Mouse (Mus musculus) erythroblast, adult 5-6 weeks (primary cell): ENCODE results near the gene Pcnx3. TPM values are rescaled to one million over a fixed set of nuclear protein-coding genes. Genes with fewer than 3 reads are reported as not detected.
A peak's percentile ranks its signal among the peaks of the same experiment; 100 is the strongest.

Experiments
- ATAC-seq: replicated peaks from 2 replicates; pipeline ENCODE4 v1.8.0; 2016; ENCODE audit warnings: moderate number of reproducible peaks, mild to moderate bottlenecking, moderate TSS enrichment, inconsistent platforms; ENCODE audit not compliant: poor library complexity, low FRiP score, severe bottlenecking
- total RNA-seq, 2 experiments: library from RNA; stranded (forward) in 1 of 2; stranded (reverse) in 1 of 2; fragments of 150-400 nt in 1 of 2; fragments of 200-764, 138-1000 nt in 1 of 2; gene quantifications; 2 replicates each; pipeline versions ENCODE4 v1.2.3 to v1.2.4; 2015 to 2017; ENCODE audit warnings: low replicate concordance in 2 of 2

Gene Pcnx3
- total RNA-seq, 2 experiments from 2014 or later = 16.3 to 20.3 TPM

DNA sequence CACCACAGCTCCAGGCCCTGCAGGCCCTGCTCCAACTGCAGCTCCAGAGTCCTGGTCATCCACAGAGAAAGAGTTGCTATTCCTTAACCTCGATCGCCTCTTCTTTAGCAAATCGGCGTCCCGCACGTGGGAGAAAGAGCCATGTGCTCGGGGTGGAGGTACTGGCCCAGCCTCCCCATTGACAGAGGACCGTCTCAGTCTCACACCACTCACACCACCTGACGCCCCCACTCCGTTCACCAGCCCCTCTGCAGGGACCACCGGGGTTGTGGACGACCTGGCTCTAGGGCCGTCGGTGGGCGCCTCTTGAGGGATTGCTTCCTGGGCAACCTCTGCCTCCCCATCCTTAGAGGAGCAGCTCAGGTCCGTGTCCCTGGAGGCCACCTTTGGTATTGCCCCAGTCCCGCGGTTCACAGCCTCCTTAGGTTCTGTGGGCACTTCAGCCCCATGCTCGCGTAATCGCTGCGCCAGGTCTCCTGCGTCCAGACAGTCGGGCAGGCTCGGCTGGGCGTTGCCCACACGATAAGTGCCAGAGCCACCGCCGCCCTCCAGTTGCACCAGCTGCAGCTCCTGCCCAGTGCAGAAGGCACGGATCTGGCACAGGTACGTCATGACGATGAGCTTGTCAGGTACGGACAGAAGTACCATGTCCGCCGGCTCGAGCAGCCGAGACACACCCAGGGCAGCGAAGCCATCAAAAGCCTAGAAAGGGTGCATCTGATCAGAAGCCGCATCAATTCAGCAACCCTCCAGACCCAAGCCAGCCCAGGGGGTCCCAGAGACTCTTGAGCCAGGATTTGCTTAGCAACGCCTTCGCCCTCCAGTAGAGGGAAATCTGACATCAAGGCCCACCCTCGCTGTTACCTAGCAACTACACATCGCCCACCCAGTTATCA is 27.3 kb upstream of the Pcnx3 start:
- ATAC-seq = peak; percentile 80

DNA sequence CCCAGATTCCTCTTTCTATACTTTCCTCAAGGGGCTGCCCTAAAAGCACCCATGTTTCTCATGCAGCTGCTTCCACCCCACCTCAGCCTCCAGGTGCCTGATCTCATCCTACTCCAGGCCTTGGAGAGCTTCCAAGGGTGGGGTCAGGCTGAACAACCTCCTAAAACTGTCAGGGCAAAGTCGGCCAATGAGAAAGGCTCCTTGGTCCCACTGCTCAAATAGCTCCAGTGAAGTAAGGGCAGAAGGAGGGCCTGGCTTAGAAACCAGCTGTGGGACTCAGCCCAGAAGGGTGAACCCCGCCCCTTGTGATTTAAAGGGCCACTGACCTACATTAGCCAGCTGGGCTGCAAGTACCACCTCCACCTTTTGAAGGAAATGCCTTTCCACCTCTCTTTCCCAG is 25.0 kb upstream of the Pcnx3 start:
- ATAC-seq = peak; percentile 68

DNA sequence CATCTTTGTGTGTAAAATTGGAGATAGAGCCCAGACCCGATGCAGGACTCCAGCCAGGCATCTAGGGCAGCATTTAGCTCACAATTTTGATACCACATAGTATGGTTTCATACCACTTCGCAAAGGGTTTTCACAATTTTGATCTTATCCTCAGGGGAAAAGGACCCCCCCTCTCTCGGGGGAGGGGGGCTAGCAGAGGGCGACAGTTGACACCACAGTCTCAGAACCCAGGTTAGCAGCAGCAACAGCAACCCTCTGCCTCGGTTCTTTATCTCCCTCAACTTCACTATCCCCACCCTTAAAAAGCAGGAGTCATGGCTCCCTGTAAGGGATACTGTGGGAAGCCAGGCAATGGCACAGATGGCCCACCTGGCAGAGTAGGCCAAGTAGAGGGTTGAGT is 24.5 kb upstream of the Pcnx3 start:
- ATAC-seq = no peak

DNA sequence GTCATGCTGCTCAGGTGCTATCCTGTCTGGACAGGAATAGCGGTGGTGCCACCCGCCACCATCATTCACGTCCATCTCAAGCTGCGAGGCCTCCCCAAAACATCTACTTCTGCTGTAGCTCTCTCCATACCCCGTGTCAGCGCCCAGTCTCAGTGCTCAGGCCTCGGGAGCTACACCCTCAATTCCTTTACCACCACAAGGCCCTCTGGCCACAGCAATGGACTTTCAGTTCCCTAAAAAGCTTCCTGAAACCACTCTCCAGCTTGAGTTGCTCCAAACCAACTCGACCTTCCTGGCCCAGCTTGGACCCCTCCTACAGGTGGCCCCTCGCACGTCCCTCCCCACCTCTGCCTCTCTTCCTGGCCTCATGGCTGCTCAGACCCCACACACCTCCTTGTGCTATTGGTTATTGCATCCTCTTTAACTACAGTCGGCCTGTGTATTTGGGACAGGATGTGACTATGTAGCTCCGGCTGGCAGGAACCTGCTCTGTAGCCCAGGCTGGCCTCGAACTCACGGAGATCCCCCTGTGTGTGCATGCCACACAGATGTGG is 23.3 kb upstream of the Pcnx3 start:
- ATAC-seq = no peak

DNA sequence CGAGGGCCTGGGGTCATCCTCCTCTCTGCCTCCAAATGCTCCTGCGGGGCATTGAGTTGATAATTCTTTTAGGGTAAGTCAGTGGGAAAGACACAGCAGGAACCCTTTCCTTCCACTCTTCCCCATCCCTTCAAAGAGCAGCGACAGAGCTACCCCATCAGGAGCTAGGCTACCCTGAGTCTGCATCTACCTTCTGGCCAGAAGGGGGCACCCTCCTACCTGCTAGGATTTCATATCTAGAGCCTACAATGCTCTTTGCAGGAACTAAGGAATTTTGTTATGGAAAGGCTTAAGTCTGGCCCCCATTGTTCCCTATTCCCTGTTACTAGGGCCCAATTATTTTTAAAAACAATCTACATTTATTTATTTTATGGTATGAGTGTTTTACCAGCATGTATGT is 22.5 kb upstream of the Pcnx3 start:
- ATAC-seq = peak; percentile 45; the same call in 1 of the 2 replicates

DNA sequence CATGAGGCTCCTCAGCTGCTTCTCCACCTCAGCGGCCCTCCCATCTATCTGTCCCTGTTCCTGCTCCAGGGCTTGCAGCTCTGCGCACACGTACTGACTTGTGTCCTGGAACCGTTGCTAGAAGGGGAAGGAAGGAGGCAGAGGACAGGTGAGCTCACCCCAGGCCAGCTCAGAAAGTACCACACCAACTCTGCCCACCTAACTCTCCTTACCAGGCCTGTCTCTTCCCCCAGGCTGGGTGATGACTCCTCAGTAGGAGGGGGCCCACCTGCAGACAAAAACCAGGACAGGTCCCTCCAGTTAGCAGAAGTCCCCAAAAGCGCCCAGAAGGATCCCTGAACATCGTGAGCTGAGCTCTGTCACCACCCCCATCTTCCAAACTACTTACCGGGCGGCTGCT is 21.9 kb upstream of the Pcnx3 start:
- no peak for ATAC-seq

DNA sequence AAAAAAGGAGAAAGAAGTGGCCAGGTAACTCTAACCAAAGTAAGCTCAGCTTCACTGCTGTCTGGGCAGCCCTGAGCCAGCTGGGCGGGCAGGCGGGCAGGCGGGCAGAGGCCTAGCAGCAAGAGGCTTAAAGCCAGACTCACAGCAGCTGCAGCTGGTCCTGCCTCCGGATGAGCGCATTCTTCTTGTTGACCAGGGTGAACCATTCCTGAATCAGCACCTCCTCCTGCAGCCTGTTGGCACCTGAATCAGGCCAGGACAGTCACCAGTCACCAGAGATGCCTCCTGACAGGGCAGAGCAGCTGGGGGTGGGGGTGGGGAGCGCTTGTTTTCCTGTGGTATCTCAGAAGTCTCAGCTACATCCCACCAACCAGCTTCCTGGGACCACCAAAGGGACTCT is 21.4 kb upstream of the Pcnx3 start:
- ATAC-seq = no peak

DNA sequence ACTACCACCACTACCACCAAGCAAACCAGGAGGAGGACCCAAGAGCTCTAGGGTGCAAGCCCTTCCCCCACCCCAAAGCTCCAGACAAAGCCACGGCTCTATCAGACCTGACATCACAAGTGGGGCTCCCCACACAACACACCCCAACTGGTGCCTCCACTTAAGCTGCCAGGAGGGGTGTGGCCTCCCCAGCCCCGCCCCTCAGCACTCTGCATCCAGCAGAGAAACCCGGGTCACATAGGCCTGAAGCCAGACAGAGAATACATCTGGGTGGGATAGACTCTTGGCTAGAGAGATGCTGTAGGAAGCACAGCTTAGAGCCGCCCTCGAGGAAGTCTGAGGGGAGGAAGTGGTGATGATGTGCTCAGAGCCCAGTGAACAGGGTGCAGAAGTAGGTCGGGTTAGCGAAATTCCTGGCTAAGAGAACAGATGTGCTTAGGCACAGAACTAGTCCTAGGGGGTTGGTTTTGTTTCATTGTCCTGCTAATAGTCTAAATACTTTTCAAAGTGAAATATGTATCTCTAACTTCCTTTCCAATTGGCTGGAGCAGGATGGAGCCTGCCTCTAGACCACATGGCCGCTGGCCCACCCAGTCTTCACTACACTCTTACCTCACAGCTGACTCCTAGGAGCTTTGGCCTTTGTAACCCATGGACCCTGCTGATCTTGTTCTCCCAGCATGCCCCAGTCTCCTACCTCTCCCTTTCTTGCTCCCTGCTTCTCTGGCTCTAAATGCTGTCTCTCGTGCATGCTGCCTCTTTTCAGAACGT is 16.3 kb upstream of the Pcnx3 start:
- ATAC-seq = peak; percentile 80

DNA sequence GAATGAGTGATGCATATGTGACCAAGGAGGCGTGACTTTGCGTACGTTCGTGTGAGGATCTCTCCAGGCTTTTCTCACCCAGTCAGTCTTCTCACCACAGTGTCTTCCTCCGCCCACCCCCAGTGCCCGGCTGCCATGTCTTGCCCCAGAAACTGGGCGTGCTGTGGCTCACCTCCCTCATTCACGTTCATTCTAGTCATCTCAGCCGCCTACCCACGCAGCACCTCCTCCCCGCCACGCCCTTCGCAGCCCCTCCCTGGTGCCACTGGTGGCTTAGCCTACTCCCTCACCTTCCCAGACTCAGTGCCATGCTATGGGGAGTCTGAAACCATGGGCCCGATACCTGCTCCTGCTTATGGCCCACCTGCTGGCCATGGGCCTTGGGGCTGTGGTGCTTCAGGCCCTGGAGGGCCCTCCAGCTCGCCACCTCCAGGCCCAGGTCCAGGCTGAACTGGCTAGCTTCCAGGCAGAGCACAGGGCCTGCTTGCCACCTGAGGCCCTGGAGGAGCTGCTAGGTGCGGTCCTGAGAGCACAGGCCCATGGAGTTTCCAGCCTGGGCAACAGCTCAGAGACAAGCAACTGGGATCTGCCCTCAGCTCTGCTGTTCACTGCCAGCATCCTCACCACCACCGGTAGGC is 15.6 kb upstream of the Pcnx3 start, which contains the start of gene Kcnk7:
Gene Kcnk7 (plus strand): TSS at position 205 of the 638 bp plus-strand sequence.
- peak; percentile 86 for ATAC-seq

DNA sequence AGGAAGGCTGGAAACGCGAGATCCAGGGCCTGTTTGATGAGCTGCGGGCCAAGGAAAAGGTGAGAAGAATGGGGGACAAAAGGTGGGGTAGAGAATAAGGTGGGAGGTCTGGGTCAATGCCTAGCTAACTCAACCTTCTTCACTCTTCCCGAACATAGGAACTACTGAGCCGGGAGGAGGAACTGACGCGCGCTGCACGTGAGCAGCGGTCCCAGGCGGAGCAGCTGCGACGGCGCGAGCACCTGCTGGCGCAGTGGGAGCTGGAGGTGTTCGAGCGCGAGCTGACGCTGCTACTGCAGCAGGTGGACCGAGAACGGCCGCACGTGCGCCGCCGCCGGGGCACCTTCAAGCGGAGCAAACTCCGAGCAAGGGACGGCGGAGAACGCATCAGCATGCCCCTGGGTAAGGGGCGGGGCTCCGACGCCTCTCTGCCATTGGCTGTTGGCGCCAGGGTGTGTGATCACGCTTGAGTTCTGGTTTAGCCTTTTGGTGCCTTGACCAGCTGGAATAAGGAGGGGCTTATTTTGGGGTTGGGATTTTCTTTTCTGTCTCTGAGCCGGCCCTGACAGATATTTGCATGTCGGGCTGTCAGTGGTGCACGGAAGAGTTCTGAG is 7.2 kb upstream of the Pcnx3 start:
- ATAC-seq = no peak

DNA sequence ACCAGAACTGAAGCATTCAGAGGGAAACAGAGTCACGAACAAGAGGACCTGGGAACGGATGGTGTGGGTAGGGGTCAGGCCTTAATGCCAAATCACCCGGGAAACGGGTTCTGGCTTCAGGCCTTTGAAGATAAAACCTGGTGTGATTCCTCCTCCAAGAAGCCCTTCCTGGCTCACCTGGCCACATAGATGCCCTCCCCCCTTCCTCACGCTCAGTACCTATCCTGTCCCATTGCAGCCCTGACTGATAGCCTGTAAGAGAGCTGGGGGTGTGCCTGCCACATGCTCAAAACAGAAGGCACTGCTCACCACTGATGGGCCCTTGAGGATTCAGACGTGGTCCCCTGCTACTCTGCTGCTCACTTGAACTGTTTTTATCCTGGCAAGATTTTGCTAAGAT is 5.1 kb upstream of the Pcnx3 start:
- ATAC-seq = no peak

DNA sequence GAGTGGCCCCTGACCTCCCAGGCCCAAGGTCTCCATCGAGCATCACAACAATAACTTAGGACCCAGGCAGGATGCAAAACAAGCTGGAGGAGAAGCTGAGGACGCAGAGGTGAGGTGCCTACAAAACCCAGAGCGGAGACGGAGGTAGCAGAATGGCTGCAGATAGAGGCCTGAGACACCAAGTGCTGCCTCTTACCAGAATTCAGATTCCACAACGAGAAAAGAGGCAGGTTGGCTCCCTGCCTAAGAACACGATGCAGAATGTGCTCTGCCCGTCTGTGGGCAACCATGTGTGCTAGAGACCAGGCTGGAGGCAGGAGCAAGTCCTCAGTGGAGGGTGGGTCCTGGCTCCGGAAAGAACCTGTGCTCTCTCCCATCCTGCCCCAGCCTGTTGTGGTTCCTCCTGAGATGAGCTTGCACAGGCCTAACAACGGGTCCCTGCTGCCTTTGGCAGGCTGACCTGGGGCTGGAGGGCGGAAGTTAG is 4.2 kb upstream of the Pcnx3 start:
- ATAC-seq = no peak

DNA sequence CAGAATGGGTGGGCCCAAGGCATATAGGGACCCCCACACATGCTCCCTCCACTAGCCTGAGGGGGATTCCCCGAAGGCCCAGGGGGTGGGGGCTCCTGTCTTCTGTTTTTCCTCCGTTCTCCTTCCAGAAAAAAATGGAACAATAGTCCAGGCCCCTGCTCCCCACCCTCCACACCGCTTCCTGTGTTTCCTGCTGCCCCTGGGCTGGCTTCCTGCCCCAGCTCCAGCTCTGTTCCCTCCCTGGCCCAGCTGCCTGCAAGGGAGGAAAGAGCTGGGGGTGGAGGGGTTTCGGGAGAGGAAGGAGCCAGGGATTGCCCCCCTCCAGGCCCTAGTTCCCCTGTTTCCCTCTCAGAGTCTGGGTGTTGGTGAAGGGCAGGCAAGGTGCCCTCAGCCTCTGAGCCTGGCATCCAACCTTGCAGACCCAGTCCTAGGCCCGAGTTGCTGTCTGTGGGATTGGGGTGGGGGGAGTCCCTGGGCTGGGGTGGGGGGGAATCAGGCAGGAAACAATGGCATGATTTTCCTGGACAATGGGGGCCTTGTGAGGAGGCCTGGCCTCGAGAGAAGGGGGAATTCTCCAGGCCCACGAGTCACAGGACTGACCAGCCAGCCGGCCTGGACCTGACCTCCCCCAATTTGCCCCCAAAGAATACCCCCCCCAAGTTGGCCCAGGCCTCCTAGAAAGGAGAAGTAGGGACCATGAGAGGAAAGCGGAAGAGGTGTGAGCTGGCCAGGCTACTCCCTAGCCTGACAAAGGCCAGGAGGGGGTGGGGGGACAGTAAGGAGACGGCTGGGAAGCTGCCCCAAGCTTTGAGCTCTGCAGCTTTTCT is 3.6 kb upstream of the Pcnx3 start:
- ATAC-seq = no peak

DNA sequence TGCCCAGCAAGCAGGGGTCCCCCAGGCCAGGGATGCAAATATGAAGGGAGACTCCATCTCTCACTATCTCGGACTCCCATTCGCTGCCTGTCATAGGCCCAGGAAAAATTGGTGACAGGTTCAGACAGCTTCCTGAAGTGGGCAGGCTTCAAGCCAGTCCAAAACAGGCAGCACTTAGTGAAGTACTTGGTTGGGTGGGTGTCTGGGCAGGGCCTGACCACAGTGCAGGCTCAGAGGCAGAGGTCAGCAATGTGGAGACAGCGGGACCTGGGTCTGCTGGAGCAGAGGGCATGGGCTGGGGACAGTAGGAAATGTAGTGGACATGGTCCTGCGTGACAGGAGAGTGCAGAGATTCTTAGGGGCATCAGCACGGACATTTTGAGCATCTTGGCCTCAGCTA is 2.9 kb upstream of the Pcnx3 start:
- no peak for ATAC-seq

DNA sequence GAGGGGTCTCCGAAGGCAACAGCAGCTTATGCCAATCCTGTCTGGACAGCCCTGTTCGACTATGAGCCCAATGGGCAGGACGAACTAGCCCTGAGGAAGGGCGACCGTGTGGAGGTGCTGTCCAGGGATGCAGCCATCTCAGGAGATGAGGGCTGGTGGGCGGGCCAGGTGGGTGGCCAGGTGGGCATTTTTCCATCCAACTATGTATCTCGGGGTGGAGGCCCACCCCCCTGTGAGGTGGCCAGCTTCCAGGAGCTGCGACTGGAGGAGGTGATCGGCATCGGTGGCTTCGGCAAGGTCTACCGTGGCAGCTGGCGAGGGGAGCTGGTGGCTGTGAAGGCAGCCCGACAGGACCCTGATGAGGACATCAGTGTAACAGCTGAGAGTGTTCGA is 1.6 kb upstream of the Pcnx3 start:
- no peak for ATAC-seq

DNA sequence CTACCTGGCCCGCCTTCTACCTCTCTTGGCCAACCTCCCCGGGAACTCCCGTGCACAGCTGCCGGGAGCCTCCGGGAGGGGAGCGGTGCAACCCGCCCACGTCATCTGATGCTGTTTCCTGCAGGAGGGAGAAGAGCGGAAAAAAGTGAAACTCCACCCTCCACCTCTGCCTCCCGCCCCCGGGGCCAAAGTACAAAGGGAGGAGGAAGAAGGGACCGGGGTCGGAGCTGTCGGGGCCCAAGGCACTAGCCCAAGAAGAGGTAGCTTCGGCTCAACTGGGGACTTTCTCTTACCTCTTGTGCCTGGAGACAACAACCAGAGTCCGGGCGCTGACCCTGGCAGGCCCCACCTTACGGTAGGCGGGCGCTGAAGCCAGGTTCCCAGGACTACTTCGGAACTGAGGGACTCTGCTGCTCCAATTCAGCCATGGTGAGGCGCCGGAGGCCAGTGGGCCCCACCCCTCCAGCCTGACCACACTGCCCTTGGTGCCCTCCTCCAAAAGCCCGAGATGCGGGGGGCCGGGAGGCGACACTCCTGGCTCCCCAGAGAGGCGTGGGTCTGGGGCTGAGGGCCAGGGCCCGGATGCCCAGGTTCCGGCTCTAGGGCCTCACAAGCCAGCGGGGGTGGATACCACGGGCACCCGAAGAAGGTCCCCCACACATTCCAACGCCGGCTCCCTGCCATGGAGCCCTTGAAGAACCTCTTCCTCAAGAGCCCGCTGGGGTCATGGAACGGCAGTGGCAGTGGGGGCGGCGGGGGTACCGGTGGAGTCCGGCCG is 1.0 kb upstream of the Pcnx3 start:
- ATAC-seq = peak; percentile 65

DNA sequence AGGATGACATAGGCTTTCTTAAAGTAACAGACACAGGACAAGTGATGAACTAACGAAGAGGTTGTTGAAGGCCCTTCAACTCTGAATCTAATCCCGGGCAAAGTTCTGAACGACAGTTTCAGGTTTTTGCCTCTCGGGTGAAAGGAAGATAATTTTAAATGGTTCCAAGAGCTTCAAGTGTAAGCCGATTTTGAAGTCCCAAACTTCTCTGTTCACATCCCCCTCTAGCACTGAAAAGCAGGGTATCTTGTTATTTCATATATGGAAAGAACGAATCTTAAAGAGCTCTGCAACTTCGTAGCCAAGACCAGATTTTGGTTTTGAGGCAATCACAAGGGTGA is 350 bp upstream of the Pcnx3 start:
- ATAC-seq = no peak

DNA sequence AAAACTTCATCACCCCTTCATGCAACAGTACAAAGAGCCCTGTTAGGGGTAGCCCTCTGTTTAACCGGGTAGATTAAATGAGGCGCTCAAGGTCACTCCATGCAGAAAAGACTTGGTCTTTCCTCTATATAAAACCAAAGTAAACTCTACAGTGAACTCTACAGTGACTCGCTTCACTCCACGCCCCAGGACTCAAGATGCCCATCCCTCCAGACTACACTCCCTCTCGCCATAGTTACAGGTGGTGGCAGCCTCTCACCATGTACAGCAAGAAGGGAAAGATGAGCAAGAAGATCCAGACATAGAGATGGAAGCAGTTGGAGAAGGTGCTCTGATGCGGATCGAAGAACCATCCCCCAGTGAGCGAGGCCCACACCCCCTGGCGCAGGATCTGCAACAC is 970 bp downstream of the Pcnx3 start:
- ATAC-seq = no peak
